In genomic region chr7:24133425-24133995, GRCm38 (mm10) we compare ENCODE assay signal across 8 mouse cellular contexts. TPM values are rescaled to one million over a fixed set of nuclear protein-coding genes. Genes with fewer than 3 reads are reported as not detected.
A peak's percentile ranks its signal among the peaks of the same experiment; 100 is the strongest.
DNase-seq lines count a peak whose midpoint lies in the region; ATAC-seq and TF ChIP-seq lines count a peak whose summit lies in the region.

No protein-coding gene starts in this region.

- no peaks in the 10 kb centered on the region; the same call in 1 of the 2 replicates for H3K79me2 ChIP-seq in liver, adult 2 months (ENCODE audit: control insufficient read depth, insufficient read depth, low read length)

- peak overlapping the region; percentile 74 for H3K4me3 ChIP-seq in liver, adult 2 months (ENCODE audit: insufficient read depth, low read depth, low read length)
- peak overlapping the region; percentile 51 for H3K4me3 ChIP-seq in embryonic facial prominence, embryonic 11.5 days (ENCODE audit: low read depth, low read length)
- peak overlapping the region; percentile 53 for H3K4me3 ChIP-seq in hindbrain, embryonic 14.5 days (replicated peaks; ENCODE audit: low read length)
- peak overlapping the region; percentile 57 for H3K4me3 ChIP-seq in midbrain, embryonic 16.5 days (ENCODE audit: low read depth, low read length)

- H3K36me3 ChIP-seq in liver, adult 2 months (ENCODE audit: control insufficient read depth, insufficient read depth, low read length) = peaks cover 6% of the 10 kb centered on the region; the same call in 1 of the 2 replicates
- H3K36me3 ChIP-seq in embryonic facial prominence, embryonic 11.5 days (replicated peaks; ENCODE audit: control insufficient read depth, insufficient read depth, low read depth, low read length) = no peaks in the 10 kb centered on the region
- H3K36me3 ChIP-seq in hindbrain, embryonic 14.5 days (replicated peaks; ENCODE audit: control insufficient read depth, insufficient read depth) = peaks cover 24% of the 10 kb centered on the region
- H3K36me3 ChIP-seq in midbrain, embryonic 16.5 days (ENCODE audit: control insufficient read depth, insufficient read depth, low read length) = peaks cover 21% of the 10 kb centered on the region

- H3K27me3 ChIP-seq in liver, adult 2 months (ENCODE audit: control insufficient read depth, insufficient read depth, low read length) = no peaks in the 10 kb centered on the region
- H3K27me3 ChIP-seq in embryonic facial prominence, embryonic 11.5 days (ENCODE audit: control insufficient read depth, insufficient read depth, low read length) = no peaks in the 10 kb centered on the region
- H3K27me3 ChIP-seq in hindbrain, embryonic 14.5 days (ENCODE audit: control insufficient read depth, insufficient read depth, low read length) = no peaks in the 10 kb centered on the region
- no peaks in the 10 kb centered on the region for H3K27me3 ChIP-seq in midbrain, embryonic 16.5 days (ENCODE audit: control insufficient read depth, insufficient read depth, low read depth, low read length)

- no peaks in the 10 kb centered on the region for H3K9me3 ChIP-seq in embryonic facial prominence, embryonic 11.5 days (replicated peaks; ENCODE audit: control insufficient read depth, low read length)
- H3K9me3 ChIP-seq in hindbrain, embryonic 14.5 days (ENCODE audit: control insufficient read depth, low read length) = no peaks in the 10 kb centered on the region
- H3K9me3 ChIP-seq in midbrain, embryonic 16.5 days (replicated peaks; ENCODE audit: control insufficient read depth, low read length, poor library complexity, severe bottlenecking) = no peaks in the 10 kb centered on the region

- no peak for DNase-seq in liver, adult 2 months (ENCODE audit: extremely low read depth, low read depth, low spot score)
- DNase-seq in liver = no peak
- no peak for DNase-seq in embryonic facial prominence, embryonic 11.5 days (ENCODE audit: low spot score)
- DNase-seq in hindbrain, embryonic 14.5 days (ENCODE audit: low spot score) = peak; percentile 24
- DNase-seq in urinary bladder, adult 2 months (ENCODE audit: low spot score) = no peak
- no peak for DNase-seq in gastrocnemius, postnatal 4 days (ENCODE audit: low spot score in 2 of 2)
- DNase-seq in urinary bladder, adult 18-20 months (ENCODE audit: low spot score in 2 of 2) = no peak

- no peak overlapping the region for H3K27ac ChIP-seq in liver, adult 2 months (replicated peaks; ENCODE audit: insufficient read depth, low read depth, low read length)
- no peak overlapping the region for H3K27ac ChIP-seq in embryonic facial prominence, embryonic 11.5 days (replicated peaks; ENCODE audit: low read depth, low read length)
- H3K27ac ChIP-seq in hindbrain, embryonic 14.5 days = peak overlapping the region; percentile 55
- H3K27ac ChIP-seq in midbrain, embryonic 16.5 days (ENCODE audit: low read length) = peak overlapping the region; percentile 75

- peaks cover 8% of the 10 kb centered on the region for H3K4me1 ChIP-seq in liver, adult 2 months (ENCODE audit: control insufficient read depth, insufficient read depth, low read length)
- no peaks in the 10 kb centered on the region for H3K4me1 ChIP-seq in embryonic facial prominence, embryonic 11.5 days (ENCODE audit: control insufficient read depth, insufficient read depth, low read length)
- H3K4me1 ChIP-seq in hindbrain, embryonic 14.5 days (replicated peaks; ENCODE audit: control insufficient read depth, insufficient read depth, low read length) = peaks cover 12% of the 10 kb centered on the region
- peaks cover 10% of the 10 kb centered on the region for H3K4me1 ChIP-seq in midbrain, embryonic 16.5 days (ENCODE audit: control insufficient read depth, insufficient read depth, low read length)

- peak; percentile 15; the same call in 1 of the 2 replicates for ATAC-seq in embryonic facial prominence, embryonic 11.5 days (replicated peaks; ENCODE audit: insufficient number of reproducible peaks, low FRiP score, low TSS enrichment, low read depth)
- ATAC-seq in hindbrain, embryonic 14.5 days (ENCODE audit: low FRiP score) = peak; percentile 65
- ATAC-seq in midbrain, embryonic 16.5 days = peak; percentile 62

- no peak for TF ChIP-seq POLR2A in liver, adult 2 months (IDR thresholded peaks at IDR 0.05; ENCODE audit: extremely low read depth, insufficient read depth, low read length)

- peak overlapping the region; percentile 42 for H3K4me2 ChIP-seq in embryonic facial prominence, embryonic 11.5 days (ENCODE audit: low read depth, low read length)
- H3K4me2 ChIP-seq in hindbrain, embryonic 14.5 days (replicated peaks) = peak overlapping the region; percentile 56
- H3K4me2 ChIP-seq in midbrain, embryonic 16.5 days (ENCODE audit: low read length) = peak overlapping the region; percentile 86

- peak overlapping the region; percentile 33; the same call in 1 of the 2 replicates for H3K9ac ChIP-seq in liver, adult 2 months (ENCODE audit: low read depth, low read length)
- peak overlapping the region; percentile 43 for H3K9ac ChIP-seq in embryonic facial prominence, embryonic 11.5 days (replicated peaks; ENCODE audit: low read length)
- H3K9ac ChIP-seq in hindbrain, embryonic 14.5 days = peak overlapping the region; percentile 73
- peak overlapping the region; percentile 81 for H3K9ac ChIP-seq in midbrain, embryonic 16.5 days (ENCODE audit: low read depth, low read length)

- TF ChIP-seq CTCF in liver, adult 2 months (IDR thresholded peaks at IDR 0.05; ENCODE audit: low read depth, low read length) = no peak

- WGBS in liver, adult 2 months = 15% methylated on average over 6 of the region's 6 CpGs
- 16% methylated on average over 6 of the region's 6 CpGs for WGBS in embryonic facial prominence, embryonic 11.5 days
- WGBS in hindbrain, embryonic 14.5 days = 19% methylated on average over 6 of the region's 6 CpGs
- WGBS in midbrain, embryonic 16.5 days = 14% methylated on average over 6 of the region's 6 CpGs

RNA-seq across cellular contexts. Expression of gene Zfp235, which starts 0.5 kb away (rescaled TPM):
- total RNA-seq in liver, adult 2 months (2014; rRNA removed) = 6.1 and 7.7 TPM in 2 replicates
- 3.3 and 3.8 TPM in 2 replicates for polyA plus RNA-seq in liver, adult 2 months (2012; rRNA removed)
- 16.7 and 17.3 TPM in 2 replicates for polyA plus RNA-seq in embryonic facial prominence, embryonic 11.5 days (2014; fragmentation: Nextera tagmentation; extraction: Ambion mirVana)
- polyA plus RNA-seq in hindbrain, embryonic 14.5 days (2014; fragmentation: Nextera tagmentation; extraction: Ambion mirVana) = 26.1 and 28.8 TPM in 2 replicates
- polyA plus RNA-seq in midbrain, embryonic 16.5 days (2015; fragmentation: Nextera tagmentation; extraction: Ambion mirVana) = 23.0 and 24.5 TPM in 2 replicates
- polyA plus RNA-seq in urinary bladder, adult 2 months (2012; rRNA removed) = 10.6 and 12.9 TPM in 2 replicates
- 1 to 10 TPM; 6.1 to 8.6 TPM for total RNA-seq in gastrocnemius, postnatal 4 days (2021)

RNA-seq across cellular contexts. Expression of gene Zfp112, which starts 21.4 kb away (rescaled TPM):
- 0.81 and 1.1 TPM in 2 replicates for total RNA-seq in liver, adult 2 months (2014; rRNA removed)
- 0.42 and 1.1 TPM in 2 replicates for polyA plus RNA-seq in liver, adult 2 months (2012; rRNA removed)
- polyA plus RNA-seq in embryonic facial prominence, embryonic 11.5 days (2014; fragmentation: Nextera tagmentation; extraction: Ambion mirVana) = 4.3 and 4.4 TPM in 2 replicates
- 8.5 and 9.0 TPM in 2 replicates for polyA plus RNA-seq in hindbrain, embryonic 14.5 days (2014; fragmentation: Nextera tagmentation; extraction: Ambion mirVana)
- polyA plus RNA-seq in midbrain, embryonic 16.5 days (2015; fragmentation: Nextera tagmentation; extraction: Ambion mirVana) = 11.2 and 12.1 TPM in 2 replicates
- 4.6 and 5.1 TPM in 2 replicates for polyA plus RNA-seq in urinary bladder, adult 2 months (2012; rRNA removed)
- 1 to 10 TPM; 4.4 to 4.5 TPM for total RNA-seq in gastrocnemius, postnatal 4 days (2021)

RNA-seq across cellular contexts. Expression of gene Zfp114, which starts 41.4 kb away (rescaled TPM):
- total RNA-seq in liver, adult 2 months (2014; rRNA removed) = 0.34 and 0.37 TPM in 2 replicates
- polyA plus RNA-seq in liver, adult 2 months (2012; rRNA removed) = 0.06 and 0.29 TPM in 2 replicates
- polyA plus RNA-seq in embryonic facial prominence, embryonic 11.5 days (2014; fragmentation: Nextera tagmentation; extraction: Ambion mirVana) = 3.7 TPM in 2 replicates
- 3.7 and 4.0 TPM in 2 replicates for polyA plus RNA-seq in hindbrain, embryonic 14.5 days (2014; fragmentation: Nextera tagmentation; extraction: Ambion mirVana)
- 4.8 and 5.3 TPM in 2 replicates for polyA plus RNA-seq in midbrain, embryonic 16.5 days (2015; fragmentation: Nextera tagmentation; extraction: Ambion mirVana)
- 1.1 TPM in 2 replicates for polyA plus RNA-seq in urinary bladder, adult 2 months (2012; rRNA removed)
- total RNA-seq in gastrocnemius, postnatal 4 days (2021) = under 1 TPM; 0.57 to 0.83 TPM

RNA-seq across cellular contexts. Expression of gene Zfp180, which starts 51.8 kb away (rescaled TPM):
- total RNA-seq in liver, adult 2 months (2014; rRNA removed) = 8.6 and 9.5 TPM in 2 replicates
- 11.5 and 12.7 TPM in 2 replicates for polyA plus RNA-seq in liver, adult 2 months (2012; rRNA removed)
- polyA plus RNA-seq in embryonic facial prominence, embryonic 11.5 days (2014; fragmentation: Nextera tagmentation; extraction: Ambion mirVana) = 32.5 and 32.7 TPM in 2 replicates
- 34.3 and 39.6 TPM in 2 replicates for polyA plus RNA-seq in hindbrain, embryonic 14.5 days (2014; fragmentation: Nextera tagmentation; extraction: Ambion mirVana)
- polyA plus RNA-seq in midbrain, embryonic 16.5 days (2015; fragmentation: Nextera tagmentation; extraction: Ambion mirVana) = 41.9 and 44.2 TPM in 2 replicates
- 17.2 and 19.1 TPM in 2 replicates for polyA plus RNA-seq in urinary bladder, adult 2 months (2012; rRNA removed)
- total RNA-seq in gastrocnemius, postnatal 4 days (2021) = 1 to 10 TPM; 9.1 TPM

Comparison
In these comparisons a context has a peak if more than half of its experiments do, and no peak if none do; other contexts are left out.
1. H3K27ac ChIP-seq: peak in hindbrain, embryonic 14.5 days (single experiment) and midbrain, embryonic 16.5 days (single experiment); none in liver, adult 2 months (single experiment) and embryonic facial prominence, embryonic 11.5 days (single experiment).
2. ATAC-seq: peak in every context shown above with its lines; median percentile 65 in hindbrain, embryonic 14.5 days; 62 in midbrain, embryonic 16.5 days; 15 in embryonic facial prominence, embryonic 11.5 days.
3. Peak in every context shown above with its lines, with median percentiles within 50 percentile points of each other: H3K4me3 ChIP-seq, H3K9ac ChIP-seq and H3K4me2 ChIP-seq.